In the genomic region with DNA sequence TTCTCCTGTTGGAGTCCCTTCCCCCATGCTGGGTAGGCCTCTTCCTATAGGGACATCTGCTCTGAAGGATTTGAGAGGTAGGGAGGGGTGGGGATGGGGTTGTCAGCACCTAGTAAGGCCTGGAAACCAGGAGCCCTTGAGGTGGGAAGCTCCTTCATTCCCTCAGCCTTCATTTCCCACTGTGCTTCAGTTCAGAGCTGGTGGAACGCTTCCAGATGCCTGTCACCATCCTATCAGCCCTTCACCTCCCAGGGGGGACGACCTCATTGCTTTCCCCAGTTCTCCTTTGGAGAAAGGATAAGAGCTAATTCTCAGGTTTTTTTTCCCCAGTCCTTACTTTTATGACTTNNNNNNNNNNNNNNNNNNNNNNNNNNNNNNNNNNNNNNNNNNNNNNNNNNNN, we compare ENCODE assay signal across 20 mouse cellular contexts.
"Had no signal": no experiment of that assay in that cellular context is flagged by ENCODE, and none has a peak within 500 bp of the region (broad histone marks: within the 10 kb centered on the region; RNA-seq: fewer than 3 reads in every experiment).

No protein-coding gene starts in this region.

- ATAC-seq: liver, postnatal 0 days; lung, postnatal 0 days; midbrain, embryonic 15.5 days had no signal

- H3K4me1 ChIP-seq: limb, embryonic 12.5 days; limb, embryonic 15.5 days; midbrain, embryonic 12.5 days; midbrain, embryonic 15.5 days; neural tube, embryonic 12.5 days; neural tube, embryonic 15.5 days; stomach, embryonic 15.5 days had no signal

- DNase-seq: kidney, postnatal 14 days; kidney, postnatal 4 days; left cerebral cortex, postnatal 4 days; liver, postnatal 0 days; lung, embryonic 14.5 days; retina, postnatal 1 day; right cerebral cortex, postnatal 25 days; spleen, adult 18-20 months; thymus, postnatal 25 days had no signal

- H3K4me2 ChIP-seq: limb, embryonic 12.5 days; limb, embryonic 15.5 days; liver, embryonic 11.5 days; lung, embryonic 14.5 days; midbrain, embryonic 12.5 days; midbrain, embryonic 15.5 days; neural tube, embryonic 12.5 days; neural tube, embryonic 15.5 days; stomach, embryonic 15.5 days had no signal

- H3K36me3 ChIP-seq: limb, embryonic 12.5 days; limb, embryonic 15.5 days; midbrain, embryonic 12.5 days; midbrain, embryonic 15.5 days; neural tube, embryonic 12.5 days; neural tube, embryonic 15.5 days; stomach, embryonic 15.5 days had no signal

- H3K9ac ChIP-seq: limb, embryonic 12.5 days; limb, embryonic 15.5 days; liver, embryonic 14.5 days; liver, postnatal 0 days; lung, embryonic 14.5 days; midbrain, embryonic 12.5 days; midbrain, embryonic 15.5 days; neural tube, embryonic 12.5 days; neural tube, embryonic 15.5 days; stomach, embryonic 15.5 days had no signal

- H3K9me3 ChIP-seq: limb, embryonic 12.5 days; limb, embryonic 15.5 days; midbrain, embryonic 12.5 days; midbrain, embryonic 15.5 days; neural tube, embryonic 12.5 days; neural tube, embryonic 15.5 days; stomach, embryonic 15.5 days had no signal

- H3K27me3 ChIP-seq: limb, embryonic 15.5 days; midbrain, embryonic 12.5 days; midbrain, embryonic 15.5 days; neural tube, embryonic 12.5 days; neural tube, embryonic 15.5 days; stomach, embryonic 15.5 days had no signal

- H3K4me3 ChIP-seq: limb, embryonic 12.5 days; limb, embryonic 15.5 days; midbrain, embryonic 12.5 days; midbrain, embryonic 15.5 days; neural tube, embryonic 12.5 days; neural tube, embryonic 15.5 days; stomach, embryonic 15.5 days had no signal

- H3K27ac ChIP-seq: limb, embryonic 12.5 days; limb, embryonic 15.5 days; liver, embryonic 14.5 days; macrophage; midbrain, embryonic 12.5 days; midbrain, embryonic 15.5 days; neural tube, embryonic 12.5 days; neural tube, embryonic 15.5 days; stomach, embryonic 15.5 days had no signal
